Mouse (Mus musculus): ENCODE results near the gene Ints1. TPM values are rescaled to one million over a fixed set of nuclear protein-coding genes. Genes with fewer than 3 reads are reported as not detected.
A peak's percentile ranks its signal among the peaks of the same experiment; 100 is the strongest.

The Ints1 gene
- polyA plus RNA-seq, 1 experiment from 2014 or later: 26.3 TPM

DNA sequence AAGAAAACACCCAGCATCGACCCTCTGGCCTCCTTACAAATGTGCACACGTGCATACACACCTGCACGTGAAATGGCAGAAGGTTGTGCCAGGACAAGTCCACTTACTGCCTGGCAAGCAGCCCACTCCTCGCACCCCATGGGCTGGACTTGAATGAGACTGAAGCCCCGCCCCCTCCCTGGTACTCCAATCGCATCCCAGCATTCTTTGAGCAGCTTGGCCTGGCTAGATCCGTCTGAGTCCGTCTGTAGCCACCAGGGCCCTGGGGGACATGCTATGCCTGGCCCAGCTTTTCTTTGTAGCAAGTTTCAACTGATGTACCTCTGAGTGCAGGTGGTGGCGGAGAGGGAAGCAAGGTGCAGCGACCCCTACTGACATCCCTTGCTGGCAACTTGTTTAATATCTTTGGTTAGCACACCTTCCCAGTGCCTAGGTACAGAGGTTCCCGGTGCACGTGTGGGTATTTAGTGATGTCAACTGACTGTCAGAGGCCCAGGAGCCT is 28.2 kb upstream of the Ints1 start:
- peaks cover 10% of the 10 kb centered on the region for H3K4me1 ChIP-seq (ENCODE audit: control insufficient read depth, insufficient read depth, low read length)
- WGBS: 10% methylated on average over 12 of the region's 12 CpGs
- ATAC-seq (ENCODE audit: low FRiP score) (peak; percentile 81), DNase-seq (ENCODE audit: low spot score, missing footprints) (peak; percentile 94)
- no peaks in the 10 kb centered on the region for H3K9me3 ChIP-seq (ENCODE audit: control insufficient read depth, low read length)
- no peak overlapping the region for H3K4me3 ChIP-seq (ENCODE audit: low read depth, low read length)
- peaks cover 3% of the 10 kb centered on the region; the same call in 1 of the 2 replicates for H3K36me3 ChIP-seq (ENCODE audit: control insufficient read depth, insufficient read depth, low read length)
- H3K27ac ChIP-seq (ENCODE audit: low read depth, low read length): no peak overlapping the region
- H3K27me3 ChIP-seq (ENCODE audit: control insufficient read depth, insufficient read depth, low read length): no peaks in the 10 kb centered on the region
- H3K9ac ChIP-seq (ENCODE audit: low read length): 0 out of 2 replicates have a peak overlapping the region, but pooled peaks have one; percentile 34
- H3K4me2 ChIP-seq: peak overlapping the region; percentile 22; the same call in 1 of the 2 replicates

DNA sequence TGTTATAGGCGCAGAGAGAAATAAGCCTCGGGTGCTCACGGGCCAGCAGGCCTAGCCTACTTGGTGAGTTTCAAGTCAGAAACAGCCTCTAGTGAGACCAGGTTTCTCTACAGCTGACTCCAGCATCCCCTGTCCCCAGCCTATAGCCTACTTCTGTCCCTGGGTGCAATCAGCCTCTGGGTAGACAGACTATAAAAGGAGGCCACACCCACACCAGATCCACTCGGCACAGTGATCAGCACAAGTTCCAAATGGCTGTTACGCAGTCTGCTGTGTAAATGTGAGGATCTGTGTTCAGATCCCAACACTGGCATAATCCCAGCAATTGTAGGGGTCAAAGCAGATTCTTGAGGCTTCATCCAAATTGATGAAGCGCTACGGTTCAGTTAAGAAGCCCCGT is 27.7 kb upstream of the Ints1 start:
- no peak overlapping the region for H3K9ac ChIP-seq (ENCODE audit: low read length)
- DNase-seq (ENCODE audit: low spot score, missing footprints) (no peak), ATAC-seq (ENCODE audit: low FRiP score) (no peak)
- 83% methylated on average over 8 of the region's 8 CpGs for WGBS
- H3K27me3 ChIP-seq (ENCODE audit: control insufficient read depth, insufficient read depth, low read length): no peaks in the 10 kb centered on the region
- peaks cover 14% of the 10 kb centered on the region for H3K4me1 ChIP-seq (ENCODE audit: control insufficient read depth, insufficient read depth, low read length)
- no peak overlapping the region for H3K4me2 ChIP-seq
- H3K36me3 ChIP-seq (ENCODE audit: control insufficient read depth, insufficient read depth, low read length): peaks cover 3% of the 10 kb centered on the region; the same call in 1 of the 2 replicates
- no peak overlapping the region for H3K4me3 ChIP-seq (ENCODE audit: low read depth, low read length)
- H3K9me3 ChIP-seq (ENCODE audit: control insufficient read depth, low read length): no peaks in the 10 kb centered on the region
- H3K27ac ChIP-seq (ENCODE audit: low read depth, low read length): no peak overlapping the region

DNA sequence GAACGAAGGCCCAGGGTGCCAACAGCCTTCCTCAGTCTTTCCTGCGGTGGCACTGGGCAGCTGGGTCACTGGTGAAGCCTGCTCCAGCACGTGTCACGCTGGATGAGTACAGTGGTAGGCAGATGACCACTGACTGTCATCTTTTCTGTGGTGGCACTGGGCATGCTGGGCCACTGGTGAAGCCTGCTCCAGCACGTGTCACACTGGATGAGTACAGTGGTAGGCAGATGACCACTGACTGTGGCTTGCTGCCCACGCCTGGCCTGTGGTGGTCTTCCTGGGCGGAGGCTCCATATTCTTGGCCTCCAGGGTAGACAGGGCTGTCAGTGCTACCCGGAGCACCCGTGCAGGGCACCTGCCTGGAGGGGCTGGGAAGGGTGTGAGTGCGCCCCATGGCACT is 26.4 kb upstream of the Ints1 start:
- Histone ChIP-seq H3K4me1 (ENCODE audit: control insufficient read depth, insufficient read depth, low read length) (peaks cover 27% of the 10 kb centered on the region), H3K4me2 (no peak overlapping the region), H3K9me3 (ENCODE audit: control insufficient read depth, low read length) (no peaks in the 10 kb centered on the region), H3K27ac (ENCODE audit: low read depth, low read length) (no peak overlapping the region), H3K9ac (ENCODE audit: low read length) (no peak overlapping the region), H3K27me3 (ENCODE audit: control insufficient read depth, insufficient read depth, low read length) (no peaks in the 10 kb centered on the region), H3K4me3 (ENCODE audit: low read depth, low read length) (no peak overlapping the region), H3K36me3 (ENCODE audit: control insufficient read depth, insufficient read depth, low read length) (peaks cover 3% of the 10 kb centered on the region; the same call in 1 of the 2 replicates)
- DNase-seq (ENCODE audit: low spot score, missing footprints) (no peak), ATAC-seq (ENCODE audit: low FRiP score) (no peak)
- WGBS: 92% methylated on average over 10 of the region's 10 CpGs

DNA sequence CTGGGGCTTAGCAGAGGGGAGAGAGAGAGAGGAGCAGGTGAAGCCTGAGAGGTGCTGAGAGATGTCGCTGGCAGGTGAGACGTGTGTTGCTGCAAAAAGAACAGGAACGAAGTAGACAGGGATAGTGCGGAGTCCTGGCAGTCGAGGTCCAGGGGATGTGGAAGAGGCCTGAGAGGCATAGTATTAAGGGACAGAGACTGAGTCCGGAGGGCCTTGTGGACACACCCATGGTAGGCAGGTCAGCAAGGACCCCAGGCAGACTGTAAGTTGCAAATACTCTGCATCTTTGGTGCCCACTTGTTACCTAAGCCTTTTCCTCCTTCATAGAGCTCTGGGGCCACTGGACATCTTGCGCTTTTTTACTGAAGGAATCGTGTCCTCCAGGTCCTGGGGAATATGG is 25.8 kb upstream of the Ints1 start:
- no peaks in the 10 kb centered on the region for H3K27me3 ChIP-seq (ENCODE audit: control insufficient read depth, insufficient read depth, low read length)
- no peak overlapping the region for H3K4me3 ChIP-seq (ENCODE audit: low read depth, low read length)
- no peak overlapping the region for H3K27ac ChIP-seq (ENCODE audit: low read depth, low read length)
- ATAC-seq (ENCODE audit: low FRiP score): no peak
- H3K4me1 ChIP-seq (ENCODE audit: control insufficient read depth, insufficient read depth, low read length): peaks cover 32% of the 10 kb centered on the region
- H3K4me2 ChIP-seq: no peak overlapping the region
- H3K9me3 ChIP-seq (ENCODE audit: control insufficient read depth, low read length): no peaks in the 10 kb centered on the region
- H3K36me3 ChIP-seq (ENCODE audit: control insufficient read depth, insufficient read depth, low read length): peaks cover 3% of the 10 kb centered on the region; the same call in 1 of the 2 replicates
- no peak overlapping the region for H3K9ac ChIP-seq (ENCODE audit: low read length)
- no peak for DNase-seq (ENCODE audit: low spot score, missing footprints)
- WGBS: 95% methylated on average over 8 of the region's 8 CpGs

DNA sequence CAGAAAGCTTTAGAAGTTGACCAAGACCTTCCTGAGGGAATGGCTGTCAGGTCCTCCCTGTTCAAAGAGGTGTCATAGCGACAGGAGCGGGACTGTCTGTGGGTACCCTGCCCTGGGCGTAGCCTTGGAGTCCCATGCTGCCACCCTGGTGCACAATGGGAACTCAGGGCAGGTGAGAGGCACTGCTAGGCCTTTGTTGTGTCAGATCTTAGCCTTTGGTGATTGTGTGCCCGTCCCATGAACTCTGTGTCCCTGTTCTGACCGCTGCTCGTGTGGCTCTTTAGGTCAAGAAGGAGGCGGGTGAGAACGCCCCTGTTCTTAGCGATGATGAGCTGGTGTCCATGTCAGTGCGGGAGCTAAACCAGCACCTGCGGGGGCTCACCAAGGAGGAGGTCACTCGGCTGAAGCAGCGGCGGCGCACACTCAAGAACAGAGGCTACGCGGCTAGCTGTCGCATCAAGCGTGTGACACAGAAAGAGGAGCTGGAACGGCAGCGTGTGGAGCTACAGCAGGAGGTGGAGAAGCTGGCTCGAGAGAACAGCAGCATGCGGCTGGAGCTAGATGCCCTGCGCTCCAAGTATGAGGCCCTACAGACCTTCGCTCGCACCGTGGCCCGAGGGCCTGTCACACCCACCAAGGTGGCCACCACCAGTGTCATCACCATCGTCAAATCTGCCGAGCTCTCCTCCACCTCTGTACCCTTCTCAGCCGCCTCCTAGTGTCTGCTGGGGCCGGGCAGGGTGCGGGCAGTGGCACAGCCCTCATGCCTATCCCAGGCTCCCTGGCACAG is 24.5 kb upstream of the Ints1 start:
- Histone ChIP-seq H3K27me3 (ENCODE audit: control insufficient read depth, insufficient read depth, low read length) (no peaks in the 10 kb centered on the region), H3K36me3 (ENCODE audit: control insufficient read depth, insufficient read depth, low read length) (peaks cover 3% of the 10 kb centered on the region; the same call in 1 of the 2 replicates), H3K9ac (ENCODE audit: low read length) (no peak overlapping the region), H3K4me2 (no peak overlapping the region), H3K4me1 (ENCODE audit: control insufficient read depth, insufficient read depth, low read length) (peaks cover 32% of the 10 kb centered on the region), H3K9me3 (ENCODE audit: control insufficient read depth, low read length) (no peaks in the 10 kb centered on the region), H3K27ac (ENCODE audit: low read depth, low read length) (no peak overlapping the region), H3K4me3 (ENCODE audit: low read depth, low read length) (no peak overlapping the region)
- DNase-seq (ENCODE audit: low spot score, missing footprints) (no peak), ATAC-seq (ENCODE audit: low FRiP score) (no peak)
- WGBS: 92% methylated on average over 33 of the region's 33 CpGs

DNA sequence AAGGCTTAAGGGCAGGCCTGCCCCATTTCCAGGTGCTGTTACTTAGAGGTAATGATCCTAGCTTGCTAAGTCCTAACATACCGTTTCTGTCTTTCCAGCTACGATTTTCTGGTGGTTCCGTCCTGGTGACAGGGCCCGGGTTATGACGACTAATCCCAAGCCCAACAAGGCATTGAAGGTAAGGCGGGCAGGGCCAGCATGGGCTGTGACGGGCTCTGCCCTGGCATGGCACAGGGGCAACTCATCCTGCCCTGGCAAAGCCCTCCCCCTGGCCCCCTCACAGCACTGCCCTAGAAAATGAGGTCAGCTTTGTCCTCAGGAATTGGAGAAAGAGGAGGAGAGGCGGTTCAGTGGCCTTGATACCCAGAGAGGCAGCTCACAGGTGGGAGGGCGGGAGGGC is 23.6 kb upstream of the Ints1 start:
- Histone ChIP-seq H3K27ac (ENCODE audit: low read depth, low read length) (no peak overlapping the region), H3K9me3 (ENCODE audit: control insufficient read depth, low read length) (no peaks in the 10 kb centered on the region), H3K9ac (ENCODE audit: low read length) (no peak overlapping the region), H3K4me1 (ENCODE audit: control insufficient read depth, insufficient read depth, low read length) (peaks cover 29% of the 10 kb centered on the region), H3K27me3 (ENCODE audit: control insufficient read depth, insufficient read depth, low read length) (no peaks in the 10 kb centered on the region), H3K4me2 (no peak overlapping the region), H3K36me3 (ENCODE audit: control insufficient read depth, insufficient read depth, low read length) (peaks cover 3% of the 10 kb centered on the region; the same call in 1 of the 2 replicates), H3K4me3 (ENCODE audit: low read depth, low read length) (no peak overlapping the region)
- ATAC-seq (ENCODE audit: low FRiP score) (no peak), DNase-seq (ENCODE audit: low spot score, missing footprints) (no peak)
- 89% methylated on average over 9 of the region's 9 CpGs for WGBS

DNA sequence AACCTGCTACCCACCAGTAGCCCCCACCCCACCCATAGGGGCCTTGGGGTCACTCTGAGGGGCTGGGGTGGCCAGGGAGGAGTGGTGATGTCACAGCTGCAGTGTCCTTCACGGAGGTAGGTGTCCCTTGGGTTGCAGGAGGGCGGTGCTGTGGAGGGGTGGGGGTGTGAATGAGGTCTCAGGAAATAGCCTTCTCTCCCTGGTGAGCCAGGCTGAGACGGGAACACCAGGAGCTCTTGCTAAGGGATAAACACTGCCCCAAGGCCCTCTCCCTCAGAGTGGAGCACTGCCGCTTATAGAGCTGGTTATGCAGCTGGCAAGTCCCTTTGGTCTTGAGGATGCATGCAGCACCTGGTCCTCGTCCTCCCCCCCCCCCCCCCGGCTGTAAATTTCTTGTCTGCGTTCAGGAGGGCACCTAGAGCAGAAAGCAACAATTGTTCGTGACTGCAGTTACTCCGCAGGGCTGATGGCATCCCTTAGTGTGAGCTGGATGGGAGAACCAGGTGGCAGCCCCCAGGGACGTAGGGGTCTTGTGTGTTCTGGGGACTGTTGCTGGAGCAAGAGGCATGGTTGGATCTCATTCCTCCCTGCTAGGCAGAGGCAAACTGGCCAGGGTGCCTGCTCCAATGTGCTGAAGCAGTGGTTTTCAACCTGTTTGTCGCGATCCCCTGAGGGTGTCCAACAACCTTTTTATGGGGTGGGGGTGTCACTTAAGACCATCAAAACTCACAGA is 22.9 kb upstream of the Ints1 start:
- peaks cover 23% of the 10 kb centered on the region for H3K4me1 ChIP-seq (ENCODE audit: control insufficient read depth, insufficient read depth, low read length)
- ATAC-seq (ENCODE audit: low FRiP score): no peak
- WGBS: 43% methylated on average over 12 of the region's 12 CpGs

DNA sequence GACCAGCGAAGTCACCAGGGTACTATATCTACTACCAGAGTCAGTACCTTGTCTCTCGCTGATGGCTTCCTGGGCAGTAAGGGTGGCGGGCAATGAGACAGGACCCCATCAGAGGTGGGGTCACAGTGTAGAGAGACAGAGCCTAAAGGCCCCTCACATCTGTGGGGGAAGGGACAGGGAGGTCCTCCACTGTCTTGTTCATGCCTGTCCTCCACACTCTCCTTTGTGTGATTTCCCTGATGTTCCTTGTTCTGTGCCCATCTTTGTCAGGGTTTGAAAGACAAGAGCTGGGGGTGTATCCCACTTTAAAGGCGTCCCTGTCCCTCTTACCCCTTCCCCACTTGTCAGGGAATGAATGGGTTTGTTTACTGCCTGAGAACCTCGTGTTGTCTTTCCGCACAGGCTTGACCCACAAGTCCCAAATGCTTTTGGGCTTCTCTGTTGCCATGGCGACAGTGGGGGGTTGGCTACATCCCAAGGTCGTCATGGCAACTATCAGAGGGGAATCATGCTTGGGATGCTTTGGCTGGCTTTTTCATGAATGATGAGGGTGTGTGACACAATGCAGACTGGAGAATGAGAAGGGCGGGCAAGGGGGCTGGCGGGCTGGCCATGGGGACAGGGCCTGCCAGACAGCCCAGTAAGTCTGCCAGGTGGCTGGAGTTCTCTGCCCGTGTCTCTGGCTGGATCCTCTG is 22.1 kb upstream of the Ints1 start:
- no peaks in the 10 kb centered on the region for H3K27me3 ChIP-seq (ENCODE audit: control insufficient read depth, insufficient read depth, low read length)
- H3K9me3 ChIP-seq (ENCODE audit: control insufficient read depth, low read length): no peaks in the 10 kb centered on the region
- DNase-seq (ENCODE audit: low spot score, missing footprints): peak; percentile 98
- H3K4me2 ChIP-seq: peak overlapping the region; percentile 47
- peak; percentile 90 for ATAC-seq (ENCODE audit: low FRiP score)
- WGBS: 18% methylated on average over 11 of the region's 11 CpGs
- H3K9ac ChIP-seq (ENCODE audit: low read length): peak overlapping the region; percentile 61
- peaks cover 23% of the 10 kb centered on the region for H3K4me1 ChIP-seq (ENCODE audit: control insufficient read depth, insufficient read depth, low read length)
- H3K36me3 ChIP-seq (ENCODE audit: control insufficient read depth, insufficient read depth, low read length): peaks cover 3% of the 10 kb centered on the region; the same call in 1 of the 2 replicates
- peak overlapping the region; percentile 89 for H3K27ac ChIP-seq (ENCODE audit: low read depth, low read length)
- no peak overlapping the region; the same call in none of the 2 replicates for H3K4me3 ChIP-seq (ENCODE audit: low read depth, low read length)

More for the DNA sequence above, 22.9 kb upstream of the Ints1 start:
- Histone ChIP-seq H3K9ac (ENCODE audit: low read length) (peak overlapping the region; percentile 61), H3K36me3 (ENCODE audit: control insufficient read depth, insufficient read depth, low read length) (peaks cover 3% of the 10 kb centered on the region; the same call in 1 of the 2 replicates), H3K27me3 (ENCODE audit: control insufficient read depth, insufficient read depth, low read length) (no peaks in the 10 kb centered on the region), H3K27ac (ENCODE audit: low read depth, low read length) (peak overlapping the region; percentile 89), H3K9me3 (ENCODE audit: control insufficient read depth, low read length) (no peaks in the 10 kb centered on the region), H3K4me2 (peak overlapping the region; percentile 47), H3K4me3 (ENCODE audit: low read depth, low read length) (no peak overlapping the region; the same call in none of the 2 replicates)
- DNase-seq (ENCODE audit: low spot score, missing footprints): no peak

Data from midbrain, embryonic 11.5 days (tissue).